Mouse (Mus musculus) layer of hippocampus, postnatal 14 days (tissue): ENCODE data around the gene Slc29a3. TPM values are rescaled to one million over a fixed set of nuclear protein-coding genes. Genes with fewer than 3 reads are reported as not detected.
"Not testable (repeated sequence)": the region's sequence is repeated elsewhere in the genome, so short reads cannot be mapped to it uniquely, and the experiment has no call there.

ENCODE experiments used
- DNase-seq, 2 experiments: peaks; one replicate each; pipeline ENCODE4 v3.0.0; 2021 to 2022; ENCODE audit warnings: low spot score in 2 of 2, mixed read lengths in 1 of 2
- total RNA-seq, 2 experiments: library from RNA; stranded (reverse); gene quantifications; 2 replicates each; pipeline ENCODE4 v1.2.3; 2021

Slc29a3 gene
- total RNA-seq, 2 experiments from 2014 or later = 19.4 to 24.4 TPM

GRCm38 (mm10) chr10:60768614-60769013 is 16.0 kb upstream of the Slc29a3 start:
- DNase-seq = no peak

- no peak for DNase-seq
Observed at GRCm38 (mm10) chr10:60767400-60767799, 14.8 kb upstream of the Slc29a3 start.

- no peak for DNase-seq
Observed at GRCm38 (mm10) chr10:60762126-60762525, 9.5 kb upstream of the Slc29a3 start.

GRCm38 (mm10) chr10:60760377-60760776 is 7.8 kb upstream of the Slc29a3 start:
- DNase-seq = peak; percentile 89 to 96

- DNase-seq = peak; percentile 54 to 73
Observed at GRCm38 (mm10) chr10:60756992-60757391, 4.4 kb upstream of the Slc29a3 start.

GRCm38 (mm10) chr10:60756146-60756545 is 3.6 kb upstream of the Slc29a3 start:
- no peak for DNase-seq

GRCm38 (mm10) chr10:60753941-60754340 is 1.3 kb upstream of the Slc29a3 start:
- DNase-seq = no peak

GRCm38 (mm10) chr10:60753261-60753660 is 667 bp upstream of the Slc29a3 start:
- no peak for DNase-seq

- DNase-seq = no peak
Observed at GRCm38 (mm10) chr10:60747667-60748212, 4.9 kb downstream of the Slc29a3 start.

GRCm38 (mm10) chr10:60746512-60746911 is 6.1 kb downstream of the Slc29a3 start:
- DNase-seq = no peak

- no peak for DNase-seq
Observed at GRCm38 (mm10) chr10:60744543-60745290, 7.9 kb downstream of the Slc29a3 start.

GRCm38 (mm10) chr10:60743681-60744080 is 8.9 kb downstream of the Slc29a3 start:
- DNase-seq = no peak

GRCm38 (mm10) chr10:60742942-60743341 is 9.7 kb downstream of the Slc29a3 start:
- DNase-seq = no peak

- DNase-seq = not testable (repeated sequence)
Observed at GRCm38 (mm10) chr10:60742296-60742695, 10.3 kb downstream of the Slc29a3 start.

GRCm38 (mm10) chr10:60741435-60741834 is 11.2 kb downstream of the Slc29a3 start:
- no peak for DNase-seq

- no peak for DNase-seq
Observed at GRCm38 (mm10) chr10:60739619-60740363, 12.8 kb downstream of the Slc29a3 start.

GRCm38 (mm10) chr10:60737886-60738640 is 14.5 kb downstream of the Slc29a3 start:
- peak in 1 of 2 experiments; percentile 35 for DNase-seq

GRCm38 (mm10) chr10:60737169-60737728 is 15.3 kb downstream of the Slc29a3 start:
- DNase-seq = no peak

- no peak for DNase-seq
Observed at GRCm38 (mm10) chr10:60735737-60736136, 16.9 kb downstream of the Slc29a3 start.

- DNase-seq = no peak
Observed at GRCm38 (mm10) chr10:60733471-60733870, 19.1 kb downstream of the Slc29a3 start.

GRCm38 (mm10) chr10:60732397-60732861 is 20.2 kb downstream of the Slc29a3 start:
- DNase-seq = peak in 1 of 2 experiments; percentile 58
